Mouse (Mus musculus): ENCODE data around the gene Clec18a.

- TF ChIP-seq EP300 (IDR thresholded peaks at IDR 0.05; ENCODE audit: low read depth) = no peak
- no peak for TF ChIP-seq CTCF (IDR thresholded peaks at IDR 0.05; ENCODE audit: low read depth)
Observed at GRCm38 (mm10) chr8:111031572-111031971, 60.7 kb downstream of the Clec18a start, which contains the start of gene Ddx19b.
